Mouse (Mus musculus) E14TG2a.4 (cell line): Measurements from ENCODE around the gene Tfdp2.

ENCODE experiments used
- CTCF ChIP-seq: conservative IDR thresholded peaks from 2 replicates; pipeline ENCODE4 v1.5.1; 2014; ENCODE audit warnings: low read length
- NANOG ChIP-seq: IDR thresholded peaks from 2 replicates; pipeline ENCODE4 v1.6.1; 2014; ENCODE audit warnings: borderline replicate concordance, low read length, mixed read lengths

GRCm38 (mm10) chr9:96162421-96162820, 33.7 kb upstream of the Tfdp2 start:
- no peak for TF ChIP-seq CTCF
- TF ChIP-seq NANOG = no peak
